Mouse (Mus musculus) midbrain, postnatal 0 days (tissue): ENCODE measurements around the gene C2cd2. TPM values are rescaled to one million over a fixed set of nuclear protein-coding genes. Genes with fewer than 3 reads are reported as not detected.

ENCODE experiments used
- ATAC-seq: fragments of 200-750 bp; cut with Nextera tagmentation; 2 replicates; pipeline ENCODE4 v1.8.0; 2017; ENCODE audit warnings: moderate number of reproducible peaks, mild to moderate bottlenecking, moderate TSS enrichment, moderate library complexity; ENCODE audit not compliant: low FRiP score
- DNase-seq: peaks from one replicate; pipeline ENCODE4 v3.0.0-alpha.2; 2015; ENCODE audit warnings: low spot score
- H3K27ac ChIP-seq: fragments of 300-500 bp; sonication (generic); 2 replicates; pipeline ENCODE4 v1.5.1; 2014; ENCODE audit warnings: low read depth, mild to moderate bottlenecking, low read length, mixed read lengths
- H3K27me3 ChIP-seq: fragments of 300-500 bp; sonication (generic); 2 replicates; pipeline ENCODE4 v1.6.1; 2014; ENCODE audit warnings: low read length, control low read depth, mixed read lengths; ENCODE audit not compliant: insufficient read depth
- H3K36me3 ChIP-seq: fragments of 300-500 bp; sonication (generic); 2 replicates; pipeline ENCODE4 v1.6.1; 2014; ENCODE audit warnings: low read length, control low read depth, mixed read lengths; ENCODE audit not compliant: insufficient read depth
- H3K4me1 ChIP-seq: fragments of 300-500 bp; sonication (generic); 2 replicates; pipeline ENCODE4 v1.6.1; 2014; ENCODE audit warnings: mild to moderate bottlenecking, control low read depth, antibody characterized with exemption, low read length, mixed read lengths; ENCODE audit not compliant: insufficient read depth
- H3K4me2 ChIP-seq: fragments of 300-500 bp; sonication (generic); 2 replicates; pipeline ENCODE4 v1.6.1; 2014; ENCODE audit warnings: low read depth, mild to moderate bottlenecking, low read length, mixed read lengths; ENCODE audit not compliant: poor library complexity, severe bottlenecking
- H3K4me3 ChIP-seq: fragments of 300-500 bp; sonication (generic); 2 replicates; pipeline ENCODE4 v1.5.1; 2014; ENCODE audit warnings: low read depth, mild to moderate bottlenecking, low read length, moderate library complexity
- H3K9ac ChIP-seq: fragments of 300-500 bp; sonication (generic); replicated peaks from 2 replicates; pipeline ENCODE4 v1.6.1; 2014; ENCODE audit warnings: mild to moderate bottlenecking, low read length, moderate library complexity, mixed read lengths; ENCODE audit not compliant: poor library complexity, severe bottlenecking
- H3K9me3 ChIP-seq: fragments of 300-500 bp; sonication (generic); 2 replicates; pipeline ENCODE4 v1.6.1; 2016; ENCODE audit warnings: low read length, control low read depth
- CTCF ChIP-seq: IDR thresholded peaks from 2 replicates; pipeline ENCODE4 v1.5.1; 2016; ENCODE audit warnings: antibody characterized with exemption, mild to moderate bottlenecking
- WGBS: fragments of 180-500 bp; shearing (Covaris S2); extraction: QIAGEN DNeasy Blood & Tissue Kit; methylation state at CpG from one replicate; pipeline ENCODE4 v1.1.7; 2014; 5-methylcytosine and 5-hydroxymethylcytosine counted together
- polyA plus RNA-seq: library from polyadenylated mRNA; unstranded; fragments of >200 nt; fragmentation: Nextera tagmentation; extraction: Ambion mirVana; gene quantifications from 2 replicates; pipeline ENCODE4 v1.2.1, GENCODE M21; 2015
- total RNA-seq: library from RNA; depleted of rRNA; stranded (reverse); fragments of >200 nt; gene quantifications from 2 replicates; pipeline ENCODE4 v1.2.3, GENCODE M21; 2014

C2cd2 gene
- total and polyA plus RNA-seq, 2 experiments from 2014 or later: 12.1 to 27.0 TPM

DNA sequence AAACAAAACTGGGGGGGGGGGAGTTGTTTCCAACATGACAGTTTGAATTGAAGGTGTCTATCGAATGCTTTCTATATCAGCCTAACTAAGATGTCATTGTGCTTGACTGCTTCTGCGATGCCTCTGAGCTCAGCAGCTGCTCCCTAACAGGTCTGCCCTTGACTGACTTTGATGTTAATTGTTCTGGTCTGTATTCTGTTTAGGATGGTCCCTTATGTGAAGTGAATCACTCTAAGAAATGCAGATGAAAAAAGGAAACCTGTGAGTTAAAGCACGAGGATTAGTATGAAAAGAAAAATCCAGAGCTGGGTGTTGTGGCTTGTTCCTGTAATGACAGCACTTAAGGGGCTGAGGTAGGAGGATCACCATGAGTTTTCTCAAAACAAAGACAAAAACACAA is 26.6 kb downstream of the C2cd2 start:
- no peaks in the 10 kb centered on the region for H3K36me3 ChIP-seq

GRCm38 (mm10) chr16:97930231-97930630 is 32.2 kb downstream of the C2cd2 start:
- no peaks in the 10 kb centered on the region for H3K27me3 ChIP-seq
- H3K9ac ChIP-seq: no peak overlapping the region
- H3K4me2 ChIP-seq: no peak overlapping the region
- H3K36me3 ChIP-seq: no peaks in the 10 kb centered on the region
- no peaks in the 10 kb centered on the region for H3K9me3 ChIP-seq
- DNase-seq (no peak), ATAC-seq (no peak)
- H3K4me3 ChIP-seq: no peak overlapping the region
- H3K27ac ChIP-seq: no peak overlapping the region
- TF ChIP-seq CTCF: no peak
- H3K4me1 ChIP-seq: no peaks in the 10 kb centered on the region

More for the DNA sequence above, 26.6 kb downstream of the C2cd2 start:
- DNase-seq (no peak), ATAC-seq (no peak)
- 79% methylated on average over 3 of the region's 3 CpGs for WGBS
- Histone ChIP-seq H3K27me3 (no peaks in the 10 kb centered on the region), H3K4me1 (no peaks in the 10 kb centered on the region), H3K27ac (no peak overlapping the region), H3K9me3 (no peaks in the 10 kb centered on the region), H3K4me3 (no peak overlapping the region), H3K9ac (no peak overlapping the region), H3K4me2 (no peak overlapping the region)
- TF ChIP-seq CTCF: no peak

GRCm38 (mm10) chr16:97929520-97929919 is 32.9 kb downstream of the C2cd2 start:
- Histone ChIP-seq H3K4me2 (no peak overlapping the region), H3K9ac (no peak overlapping the region), H3K27ac (no peak overlapping the region), H3K9me3 (no peaks in the 10 kb centered on the region), H3K4me3 (no peak overlapping the region), H3K27me3 (no peaks in the 10 kb centered on the region), H3K36me3 (no peaks in the 10 kb centered on the region), H3K4me1 (no peaks in the 10 kb centered on the region)
- ATAC-seq (no peak), DNase-seq (no peak)
- 70% methylated on average over 1 of the region's 1 CpGs for WGBS
- TF ChIP-seq CTCF: no peak

DNA sequence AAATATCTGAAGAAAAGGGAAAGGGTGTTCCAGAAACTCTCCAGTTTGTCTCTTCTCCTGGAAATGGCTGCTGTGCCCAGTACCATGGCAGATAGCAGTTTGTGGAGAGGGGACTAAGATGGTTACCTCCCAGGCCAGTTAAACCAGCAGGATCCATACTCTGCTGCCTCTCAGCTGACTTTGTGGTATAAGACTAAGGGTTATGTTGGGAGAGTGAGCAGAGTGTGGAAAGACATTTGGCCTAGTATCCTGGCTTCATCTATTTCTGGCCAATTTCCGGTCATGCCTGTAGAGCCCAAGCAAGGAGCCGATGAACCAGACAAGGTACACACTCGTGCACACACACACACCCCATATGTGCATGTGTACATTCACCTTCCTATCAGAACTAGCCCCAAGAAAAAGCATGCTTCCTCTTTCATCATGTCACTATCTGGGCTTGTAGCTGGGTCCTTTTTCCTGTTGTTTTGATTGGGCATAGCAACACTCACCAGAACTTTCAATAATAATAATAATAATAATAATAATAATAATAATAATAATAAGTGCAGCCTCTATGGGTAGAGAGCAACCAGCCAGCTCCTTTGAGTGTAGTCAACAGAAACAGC is 35.0 kb downstream of the C2cd2 start:
- TF ChIP-seq CTCF: no peak

GRCm38 (mm10) chr16:97926381-97926780 is 36.0 kb downstream of the C2cd2 start:
- 85% methylated on average over 9 of the region's 9 CpGs for WGBS
- Histone ChIP-seq H3K9me3 (no peaks in the 10 kb centered on the region), H3K27ac (no peak overlapping the region), H3K9ac (no peak overlapping the region), H3K4me3 (no peak overlapping the region), H3K4me1 (no peaks in the 10 kb centered on the region), H3K4me2 (no peak overlapping the region), H3K36me3 (no peaks in the 10 kb centered on the region), H3K27me3 (no peaks in the 10 kb centered on the region)
- ATAC-seq (no peak), DNase-seq (no peak)
- TF ChIP-seq CTCF: no peak

More for the DNA sequence above, 35.0 kb downstream of the C2cd2 start:
- H3K27me3 ChIP-seq: no peaks in the 10 kb centered on the region
- no peak overlapping the region for H3K4me3 ChIP-seq
- DNase-seq (no peak), ATAC-seq (no peak)
- H3K36me3 ChIP-seq: no peaks in the 10 kb centered on the region
- H3K9me3 ChIP-seq: no peaks in the 10 kb centered on the region
- no peak overlapping the region for H3K4me2 ChIP-seq
- H3K4me1 ChIP-seq: no peaks in the 10 kb centered on the region
- no peak overlapping the region for H3K27ac ChIP-seq
- 82% methylated on average over 3 of the region's 3 CpGs for WGBS
- H3K9ac ChIP-seq: no peak overlapping the region

GRCm38 (mm10) chr16:97925760-97926159 is 36.6 kb downstream of the C2cd2 start:
- H3K4me3 ChIP-seq: no peak overlapping the region
- no peaks in the 10 kb centered on the region for H3K36me3 ChIP-seq
- H3K9ac ChIP-seq: no peak overlapping the region
- H3K27me3 ChIP-seq: no peaks in the 10 kb centered on the region
- DNase-seq (no peak), ATAC-seq (no peak)
- H3K4me2 ChIP-seq: no peak overlapping the region
- no peaks in the 10 kb centered on the region for H3K9me3 ChIP-seq
- H3K27ac ChIP-seq: no peak overlapping the region
- 83% methylated on average over 2 of the region's 2 CpGs for WGBS
- peaks cover 3% of the 10 kb centered on the region for H3K4me1 ChIP-seq
- no peak for TF ChIP-seq CTCF
